Mouse (Mus musculus): Measurements from ENCODE around the gene Tnnt1. TPM values are rescaled to one million over a fixed set of nuclear protein-coding genes. Genes with fewer than 3 reads are reported as not detected.
A peak's percentile ranks its signal among the peaks of the same experiment; 100 is the strongest.

The Tnnt1 gene
- polyA plus RNA-seq, 1 experiment = 1.8 TPM

GRCm38 (mm10) chr7:4501558-4502397 is 14.4 kb downstream of the Tnnt1 start, which contains the start of gene Ppp1r12c:
Ppp1r12c (minus strand) TSS chr7:4501680.
- 5% methylated on average over 62 of the region's 62 CpGs for WGBS
- peak; percentile 61; the same call in 1 of the 2 replicates for TF ChIP-seq CTCF (IDR thresholded peaks at IDR 0.05; ENCODE audit: borderline replicate concordance, control insufficient read depth, extremely low read depth, insufficient read depth, low read length, poor library complexity)
- peak; percentile 88 for TF ChIP-seq POLR2A (IDR thresholded peaks at IDR 0.05; ENCODE audit: control insufficient read depth, extremely low read depth, insufficient read depth, low read length, poor library complexity)
- H3K27ac ChIP-seq (ENCODE audit: control insufficient read depth, insufficient read depth, low read length) = peak within 1 kb of the TSS; percentile 95
- DNase-seq = peak; percentile 94
- H3K36me3 ChIP-seq (ENCODE audit: control insufficient read depth, insufficient read depth, low read length) = peaks cover 4% of the 10 kb centered on the region
- H3K4me3 ChIP-seq (ENCODE audit: control insufficient read depth, insufficient read depth, low read length) = peak within 1 kb of the TSS; percentile 100
- H3K27me3 ChIP-seq (ENCODE audit: control insufficient read depth, insufficient read depth, low read length) = no peaks in the 10 kb centered on the region
- H3K4me1 ChIP-seq (replicated peaks; ENCODE audit: control insufficient read depth, insufficient read depth, low read length) = peaks cover 22% of the 10 kb centered on the region

DNA sequence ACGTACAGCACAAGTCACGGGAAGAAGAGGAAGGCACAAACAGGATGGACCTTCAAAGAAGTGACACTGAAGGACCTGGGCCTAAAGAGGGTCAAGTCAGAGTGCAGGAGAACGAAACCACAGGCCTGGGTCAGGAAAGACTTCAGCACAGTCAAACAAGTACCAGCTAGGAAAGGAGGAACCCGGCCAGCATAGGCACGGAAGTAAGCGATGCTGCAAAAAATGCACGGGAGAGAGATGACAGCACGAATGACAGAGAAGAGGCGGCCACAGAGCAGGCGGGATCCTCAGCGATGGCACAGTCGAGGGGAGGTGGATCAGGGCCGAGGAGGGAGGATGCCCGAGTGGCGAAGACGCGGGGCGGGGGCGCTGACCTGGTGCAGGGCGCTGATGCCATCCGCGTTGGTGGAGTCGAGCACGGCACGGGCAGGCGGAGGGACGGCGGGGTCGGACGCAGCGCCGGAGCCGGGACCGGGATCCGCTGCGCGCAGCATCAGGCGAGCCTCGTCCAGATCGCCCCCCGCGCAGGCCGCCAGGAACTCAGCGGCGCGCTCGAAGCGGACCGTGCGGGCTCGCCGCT is 15.2 kb downstream of the Tnnt1 start:
- Histone ChIP-seq H3K27me3 (ENCODE audit: control insufficient read depth, insufficient read depth, low read length) (no peaks in the 10 kb centered on the region), H3K4me1 (replicated peaks; ENCODE audit: control insufficient read depth, insufficient read depth, low read length) (peaks cover 22% of the 10 kb centered on the region), H3K27ac (ENCODE audit: control insufficient read depth, insufficient read depth, low read length) (peak overlapping the region; percentile 55), H3K4me3 (ENCODE audit: control insufficient read depth, insufficient read depth, low read length) (peak overlapping the region; percentile 100), H3K36me3 (ENCODE audit: control insufficient read depth, insufficient read depth, low read length) (peaks cover 12% of the 10 kb centered on the region)
- no peak for TF ChIP-seq POLR2A (IDR thresholded peaks at IDR 0.05; ENCODE audit: control insufficient read depth, extremely low read depth, insufficient read depth, low read length, poor library complexity)
- DNase-seq = peak; percentile 57
- 2% methylated on average over 52 of the region's 52 CpGs for WGBS

GRCm38 (mm10) chr7:4499034-4499433 is 17.1 kb downstream of the Tnnt1 start:
- Histone ChIP-seq H3K36me3 (ENCODE audit: control insufficient read depth, insufficient read depth, low read length) (peaks cover 14% of the 10 kb centered on the region), H3K4me1 (replicated peaks; ENCODE audit: control insufficient read depth, insufficient read depth, low read length) (peaks cover 22% of the 10 kb centered on the region), H3K27me3 (ENCODE audit: control insufficient read depth, insufficient read depth, low read length) (no peaks in the 10 kb centered on the region), H3K27ac (ENCODE audit: control insufficient read depth, insufficient read depth, low read length) (no peak overlapping the region), H3K4me3 (ENCODE audit: control insufficient read depth, insufficient read depth, low read length) (no peak overlapping the region)
- TF ChIP-seq POLR2A (IDR thresholded peaks at IDR 0.05; ENCODE audit: control insufficient read depth, extremely low read depth, insufficient read depth, low read length, poor library complexity) (no peak), CTCF (IDR thresholded peaks at IDR 0.05; ENCODE audit: borderline replicate concordance, control insufficient read depth, extremely low read depth, insufficient read depth, low read length, poor library complexity) (no peak)
- no peak for DNase-seq
- WGBS = 95% methylated on average over 4 of the region's 4 CpGs

GRCm38 (mm10) chr7:4498251-4498650 is 17.9 kb downstream of the Tnnt1 start:
- peaks cover 26% of the 10 kb centered on the region for H3K4me1 ChIP-seq (replicated peaks; ENCODE audit: control insufficient read depth, insufficient read depth, low read length)
- TF ChIP-seq CTCF (IDR thresholded peaks at IDR 0.05; ENCODE audit: borderline replicate concordance, control insufficient read depth, extremely low read depth, insufficient read depth, low read length, poor library complexity) (no peak), POLR2A (IDR thresholded peaks at IDR 0.05; ENCODE audit: control insufficient read depth, extremely low read depth, insufficient read depth, low read length, poor library complexity) (no peak)
- no peak overlapping the region for H3K27ac ChIP-seq (ENCODE audit: control insufficient read depth, insufficient read depth, low read length)
- no peaks in the 10 kb centered on the region for H3K27me3 ChIP-seq (ENCODE audit: control insufficient read depth, insufficient read depth, low read length)
- 67% methylated on average over 9 of the region's 9 CpGs for WGBS
- no peak overlapping the region for H3K4me3 ChIP-seq (ENCODE audit: control insufficient read depth, insufficient read depth, low read length)
- H3K36me3 ChIP-seq (ENCODE audit: control insufficient read depth, insufficient read depth, low read length) = peaks cover 14% of the 10 kb centered on the region
- DNase-seq = no peak

- Histone ChIP-seq H3K27ac (ENCODE audit: control insufficient read depth, insufficient read depth, low read length) (no peak overlapping the region), H3K36me3 (ENCODE audit: control insufficient read depth, insufficient read depth, low read length) (peaks cover 14% of the 10 kb centered on the region), H3K27me3 (ENCODE audit: control insufficient read depth, insufficient read depth, low read length) (no peaks in the 10 kb centered on the region), H3K4me1 (replicated peaks; ENCODE audit: control insufficient read depth, insufficient read depth, low read length) (peaks cover 33% of the 10 kb centered on the region), H3K4me3 (ENCODE audit: control insufficient read depth, insufficient read depth, low read length) (no peak overlapping the region)
- DNase-seq = no peak
- no peak for TF ChIP-seq CTCF (IDR thresholded peaks at IDR 0.05; ENCODE audit: borderline replicate concordance, control insufficient read depth, extremely low read depth, insufficient read depth, low read length, poor library complexity)
- no peak for TF ChIP-seq POLR2A (IDR thresholded peaks at IDR 0.05; ENCODE audit: control insufficient read depth, extremely low read depth, insufficient read depth, low read length, poor library complexity)
- 96% methylated on average over 9 of the region's 9 CpGs for WGBS
These were observed 18.8 kb downstream of the Tnnt1 start for GRCm38 (mm10) chr7:4497271-4497903.

DNA sequence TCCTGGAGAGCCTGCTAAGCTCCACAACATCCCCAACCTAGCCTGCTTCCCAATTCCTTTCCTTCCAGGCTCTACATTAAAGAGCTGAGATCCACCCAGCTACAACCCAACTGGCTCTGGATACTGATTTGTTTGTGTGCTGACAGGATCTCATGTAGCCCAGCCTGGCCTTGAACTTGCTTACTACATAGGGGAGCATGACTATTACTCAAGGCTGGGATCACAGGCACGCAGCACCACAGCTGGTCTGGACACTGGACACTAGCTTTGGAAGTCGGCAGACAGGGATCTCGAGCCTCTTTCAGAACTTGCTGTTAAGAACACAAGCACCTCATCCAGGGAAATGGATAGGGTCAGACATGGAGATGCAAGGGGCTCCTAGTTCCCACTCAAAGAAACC is 19.7 kb downstream of the Tnnt1 start:
- Histone ChIP-seq H3K4me3 (ENCODE audit: control insufficient read depth, insufficient read depth, low read length) (no peak overlapping the region), H3K4me1 (replicated peaks; ENCODE audit: control insufficient read depth, insufficient read depth, low read length) (peaks cover 32% of the 10 kb centered on the region), H3K27ac (ENCODE audit: control insufficient read depth, insufficient read depth, low read length) (no peak overlapping the region), H3K36me3 (ENCODE audit: control insufficient read depth, insufficient read depth, low read length) (peaks cover 14% of the 10 kb centered on the region), H3K27me3 (ENCODE audit: control insufficient read depth, insufficient read depth, low read length) (no peaks in the 10 kb centered on the region)
- no peak for DNase-seq
- TF ChIP-seq CTCF (IDR thresholded peaks at IDR 0.05; ENCODE audit: borderline replicate concordance, control insufficient read depth, extremely low read depth, insufficient read depth, low read length, poor library complexity) (no peak), POLR2A (IDR thresholded peaks at IDR 0.05; ENCODE audit: control insufficient read depth, extremely low read depth, insufficient read depth, low read length, poor library complexity) (no peak)
- 98% methylated on average over 3 of the region's 3 CpGs for WGBS
